Mouse (Mus musculus): Measurements from ENCODE around the gene Acvr1b.

DNA sequence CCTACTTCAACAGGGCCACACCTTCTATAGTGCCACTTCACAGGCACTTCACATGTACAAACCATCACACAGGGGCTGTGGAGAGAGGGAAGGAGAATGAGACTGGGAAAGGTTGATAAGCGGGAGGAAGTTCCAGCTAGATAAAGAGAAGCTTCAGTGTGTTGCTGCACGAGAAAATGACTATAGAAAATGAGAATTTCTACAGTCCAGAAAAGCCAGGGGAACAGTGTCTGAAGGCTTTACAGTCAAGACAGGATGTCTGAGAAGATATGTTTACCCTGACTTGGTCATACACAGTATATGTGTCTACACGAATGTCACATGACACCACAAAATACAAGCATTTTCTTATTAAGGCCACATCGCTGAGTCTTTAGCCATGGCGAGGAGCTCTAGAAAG, 4.0 kb upstream of the Acvr1b start:
- TF ChIP-seq CTCF (IDR thresholded peaks at IDR 0.05; ENCODE audit: borderline replicate concordance, insufficient read depth, low read depth, low read length) (no peak), POLR2A (IDR thresholded peaks at IDR 0.05; ENCODE audit: borderline replicate concordance, insufficient read depth, low read length) (no peak)
